Mouse (Mus musculus): Measurements from ENCODE around the gene Tspan9. TPM values are rescaled to one million over a fixed set of nuclear protein-coding genes. Genes with fewer than 3 reads are reported as not detected.

Tspan9 gene
- polyA plus RNA-seq, 1 experiment: 107 TPM

DNA sequence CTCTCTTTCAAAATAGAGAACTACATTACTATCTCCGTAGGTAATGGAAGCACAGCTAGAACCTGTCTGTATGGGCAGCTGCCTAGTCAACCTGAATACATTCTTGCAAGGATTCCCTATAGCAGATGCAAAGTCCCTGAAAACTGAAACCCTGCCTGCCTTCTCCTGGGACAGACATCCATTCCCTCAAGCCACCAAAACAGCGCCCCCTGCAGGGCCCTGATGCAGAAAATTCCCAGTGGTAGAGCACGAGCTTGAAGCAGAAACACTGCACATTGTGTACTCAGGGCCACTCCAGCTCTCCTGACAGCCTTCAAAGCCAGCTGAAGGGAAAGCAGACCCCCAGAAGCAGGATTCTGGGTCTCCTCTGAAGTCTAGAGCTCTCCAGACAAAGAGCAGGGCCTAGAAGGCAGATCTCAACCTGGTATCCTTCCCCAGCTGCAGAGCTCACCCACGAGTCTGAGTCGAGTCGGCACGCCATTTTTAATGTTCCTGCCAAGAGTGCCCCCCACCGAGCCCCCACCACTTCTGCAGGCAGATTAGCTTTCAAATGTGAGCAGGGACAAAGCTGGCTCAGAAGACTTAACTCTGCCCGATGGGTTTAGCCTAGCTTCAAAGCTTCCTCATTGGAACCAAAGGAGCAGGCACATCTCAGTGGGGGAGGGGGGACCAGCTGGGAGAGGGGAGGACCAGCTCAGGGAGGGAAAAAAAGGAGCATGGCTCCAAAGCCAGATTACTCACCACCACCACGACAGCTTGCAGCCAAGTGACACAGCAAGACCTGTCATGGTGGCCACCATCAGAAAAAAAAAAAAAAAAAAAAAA is 115.1 kb downstream of the Tspan9 start:
- DNase-seq: peak; percentile 21
- H3K4me1 ChIP-seq (ENCODE audit: control insufficient read depth, insufficient read depth, low read length): peaks cover 13% of the 10 kb centered on the region; the same call in 1 of the 2 replicates

DNA sequence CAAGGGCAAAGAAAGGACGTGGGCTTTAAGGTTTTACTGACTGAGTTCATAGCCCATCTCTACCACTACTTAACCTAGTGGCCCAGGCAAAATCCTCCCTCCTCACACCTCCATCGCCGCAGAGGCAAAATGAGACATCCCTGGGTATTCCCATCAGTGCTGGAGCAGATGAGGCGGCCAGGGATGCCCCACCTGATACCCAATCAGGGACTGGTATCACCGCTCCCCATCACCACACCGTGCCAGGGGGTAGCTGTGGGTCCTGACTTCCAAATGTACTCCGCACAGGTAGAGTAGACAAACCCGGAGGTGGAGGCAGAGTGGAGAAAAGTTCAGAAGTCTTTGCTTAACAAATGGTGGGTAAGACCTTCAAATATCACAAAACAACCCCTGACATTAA is 117.4 kb downstream of the Tspan9 start:
- DNase-seq: no peak
- Histone ChIP-seq H3K36me3 (ENCODE audit: control insufficient read depth, insufficient read depth, low read length) (no peaks in the 10 kb centered on the region), H3K4me1 (ENCODE audit: control insufficient read depth, insufficient read depth, low read length) (peaks cover 13% of the 10 kb centered on the region; the same call in 1 of the 2 replicates), H3K27ac (ENCODE audit: insufficient read depth, low read depth, low read length) (no peak overlapping the region), H3K4me3 (ENCODE audit: insufficient read depth, low read depth, low read length) (no peak overlapping the region), H3K27me3 (replicated peaks; ENCODE audit: control insufficient read depth, insufficient read depth, low read length) (no peaks in the 10 kb centered on the region)
- WGBS: 91% methylated on average over 8 of the region's 8 CpGs
- TF ChIP-seq CTCF (conservative IDR thresholded peaks at IDR 0.05; ENCODE audit: insufficient read depth, insufficient read length, low read depth, low read length) (no peak), POLR2A (IDR thresholded peaks at IDR 0.05; ENCODE audit: low read depth, low read length) (no peak)

More for the DNA sequence above, 115.1 kb downstream of the Tspan9 start:
- Histone ChIP-seq H3K4me3 (ENCODE audit: insufficient read depth, low read depth, low read length) (no peak overlapping the region), H3K36me3 (ENCODE audit: control insufficient read depth, insufficient read depth, low read length) (no peaks in the 10 kb centered on the region), H3K27me3 (replicated peaks; ENCODE audit: control insufficient read depth, insufficient read depth, low read length) (no peaks in the 10 kb centered on the region), H3K27ac (ENCODE audit: insufficient read depth, low read depth, low read length) (no peak overlapping the region)
- TF ChIP-seq CTCF (conservative IDR thresholded peaks at IDR 0.05; ENCODE audit: insufficient read depth, insufficient read length, low read depth, low read length) (peak; percentile 31; the same call in 1 of the 2 replicates), POLR2A (IDR thresholded peaks at IDR 0.05; ENCODE audit: low read depth, low read length) (no peak)
- WGBS: 64% methylated on average over 10 of the region's 10 CpGs

DNA sequence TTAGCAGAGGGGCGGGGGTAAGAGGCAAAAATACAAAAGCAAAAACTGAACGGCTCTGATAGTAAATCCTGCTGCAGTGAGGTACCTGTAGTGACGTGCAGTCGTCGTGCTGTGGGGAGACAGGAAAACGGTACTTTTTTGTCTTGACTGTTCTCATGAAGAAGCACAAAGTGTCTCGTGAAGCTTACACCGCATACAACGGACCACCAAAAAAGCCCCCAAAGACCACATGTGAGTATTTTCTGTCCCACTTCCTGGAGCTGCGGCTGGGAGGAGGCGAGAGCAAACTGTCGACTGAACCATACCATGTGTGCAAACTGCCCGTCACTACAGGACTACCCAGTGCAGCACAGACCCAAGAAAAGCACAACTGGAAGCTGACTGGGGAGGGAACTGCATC is 117.8 kb downstream of the Tspan9 start:
- H3K27me3 ChIP-seq (replicated peaks; ENCODE audit: control insufficient read depth, insufficient read depth, low read length): no peaks in the 10 kb centered on the region
- WGBS: 84% methylated on average over 13 of the region's 13 CpGs
- H3K4me1 ChIP-seq (ENCODE audit: control insufficient read depth, insufficient read depth, low read length): peaks cover 13% of the 10 kb centered on the region; the same call in 1 of the 2 replicates
- no peak for TF ChIP-seq POLR2A (IDR thresholded peaks at IDR 0.05; ENCODE audit: low read depth, low read length)
- TF ChIP-seq CTCF (conservative IDR thresholded peaks at IDR 0.05; ENCODE audit: insufficient read depth, insufficient read length, low read depth, low read length): no peak
- DNase-seq: no peak
- H3K4me3 ChIP-seq (ENCODE audit: insufficient read depth, low read depth, low read length): no peak overlapping the region
- H3K27ac ChIP-seq (ENCODE audit: insufficient read depth, low read depth, low read length): no peak overlapping the region
- H3K36me3 ChIP-seq (ENCODE audit: control insufficient read depth, insufficient read depth, low read length): no peaks in the 10 kb centered on the region

DNA sequence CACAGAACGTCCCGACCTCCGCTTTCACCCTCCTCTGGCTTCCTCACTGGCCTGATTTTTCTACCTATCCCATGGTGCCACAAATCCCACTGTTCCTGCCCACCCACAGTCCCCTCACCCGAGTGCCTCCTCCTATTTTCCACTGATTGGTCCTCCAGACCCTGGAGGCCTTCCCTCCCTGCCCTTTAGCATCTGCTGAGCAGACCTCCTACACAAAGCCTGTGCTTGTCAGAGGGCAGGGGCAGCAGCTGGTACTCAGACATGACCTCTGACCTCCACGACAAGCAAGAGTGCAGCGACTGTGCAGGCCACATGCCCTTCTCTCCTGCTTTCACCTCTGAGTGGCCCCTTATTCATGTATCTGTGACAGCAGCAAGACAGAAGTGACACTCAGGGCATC is 121.2 kb downstream of the Tspan9 start:
- WGBS: 65% methylated on average over 6 of the region's 6 CpGs
- DNase-seq: no peak
- H3K27ac ChIP-seq (ENCODE audit: insufficient read depth, low read depth, low read length): no peak overlapping the region
- no peaks in the 10 kb centered on the region for H3K4me1 ChIP-seq (ENCODE audit: control insufficient read depth, insufficient read depth, low read length)
- TF ChIP-seq POLR2A (IDR thresholded peaks at IDR 0.05; ENCODE audit: low read depth, low read length) (no peak), CTCF (conservative IDR thresholded peaks at IDR 0.05; ENCODE audit: insufficient read depth, insufficient read length, low read depth, low read length) (no peak)
- no peaks in the 10 kb centered on the region for H3K27me3 ChIP-seq (replicated peaks; ENCODE audit: control insufficient read depth, insufficient read depth, low read length)
- no peak overlapping the region for H3K4me3 ChIP-seq (ENCODE audit: insufficient read depth, low read depth, low read length)
- H3K36me3 ChIP-seq (ENCODE audit: control insufficient read depth, insufficient read depth, low read length): no peaks in the 10 kb centered on the region

DNA sequence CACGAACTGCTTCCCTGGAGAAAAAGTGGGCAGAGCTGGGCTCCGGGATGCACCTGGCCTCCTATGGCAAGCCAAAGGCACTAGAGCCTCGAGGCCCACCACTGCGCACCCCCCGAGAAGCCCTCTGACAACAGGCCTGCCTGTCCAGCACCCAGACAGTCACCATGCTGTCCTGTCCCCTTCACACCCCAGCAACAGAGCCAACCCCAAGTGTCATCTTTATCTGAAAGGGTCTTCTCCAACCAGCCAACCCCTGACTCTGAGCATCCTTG is 121.5 kb downstream of the Tspan9 start:
- Histone ChIP-seq H3K27ac (ENCODE audit: insufficient read depth, low read depth, low read length) (no peak overlapping the region), H3K27me3 (replicated peaks; ENCODE audit: control insufficient read depth, insufficient read depth, low read length) (no peaks in the 10 kb centered on the region), H3K4me3 (ENCODE audit: insufficient read depth, low read depth, low read length) (no peak overlapping the region), H3K4me1 (ENCODE audit: control insufficient read depth, insufficient read depth, low read length) (no peaks in the 10 kb centered on the region), H3K36me3 (ENCODE audit: control insufficient read depth, insufficient read depth, low read length) (no peaks in the 10 kb centered on the region)
- WGBS: 84% methylated on average over 5 of the region's 5 CpGs
- TF ChIP-seq POLR2A (IDR thresholded peaks at IDR 0.05; ENCODE audit: low read depth, low read length): no peak
- no peak for TF ChIP-seq CTCF (conservative IDR thresholded peaks at IDR 0.05; ENCODE audit: insufficient read depth, insufficient read length, low read depth, low read length)
- no peak for DNase-seq

DNA sequence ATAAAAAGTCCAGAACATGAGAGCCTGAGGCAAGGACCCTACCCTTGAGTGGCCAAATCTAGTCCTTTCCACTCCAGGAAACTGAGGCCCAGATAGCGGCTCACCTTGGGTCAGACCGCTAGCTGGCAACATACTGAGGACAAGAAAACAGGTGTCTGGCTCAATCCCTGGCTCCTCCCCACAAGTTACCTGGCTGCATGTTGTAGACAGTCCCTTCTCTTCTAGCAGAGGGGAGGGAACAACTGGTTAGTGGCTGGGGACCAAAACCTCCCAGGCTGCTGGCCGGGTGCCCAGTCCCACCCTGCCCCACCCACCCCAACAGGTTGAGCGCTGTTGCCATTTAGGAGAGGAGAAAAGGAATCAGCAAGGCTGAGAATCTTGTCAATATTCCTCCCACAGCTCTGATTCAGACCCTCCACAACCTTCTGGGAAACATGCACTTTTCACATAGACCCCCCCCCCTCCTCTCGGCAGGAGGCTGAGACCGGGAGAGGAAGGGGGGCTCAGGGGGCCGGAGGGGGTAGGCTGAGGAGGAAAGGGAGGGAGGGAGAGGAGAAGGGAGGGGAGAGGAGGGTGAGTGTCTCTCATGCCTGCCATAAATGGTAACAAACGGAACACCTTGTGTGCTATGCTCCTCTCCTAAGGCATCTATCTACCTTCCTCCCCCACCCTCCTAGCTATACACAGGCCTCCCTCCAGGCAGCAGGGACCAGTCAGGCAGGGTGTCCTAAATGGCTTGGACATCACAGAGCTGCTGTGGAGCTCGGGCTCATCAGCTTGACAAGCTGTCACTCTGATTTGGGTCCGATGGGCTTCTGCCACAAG is 122.1 kb downstream of the Tspan9 start:
- no peak overlapping the region for H3K4me3 ChIP-seq (ENCODE audit: insufficient read depth, low read depth, low read length)
- H3K27me3 ChIP-seq (replicated peaks; ENCODE audit: control insufficient read depth, insufficient read depth, low read length): no peaks in the 10 kb centered on the region
- no peak overlapping the region for H3K27ac ChIP-seq (ENCODE audit: insufficient read depth, low read depth, low read length)
- H3K4me1 ChIP-seq (ENCODE audit: control insufficient read depth, insufficient read depth, low read length): no peaks in the 10 kb centered on the region
- TF ChIP-seq POLR2A (IDR thresholded peaks at IDR 0.05; ENCODE audit: low read depth, low read length) (no peak), CTCF (conservative IDR thresholded peaks at IDR 0.05; ENCODE audit: insufficient read depth, insufficient read length, low read depth, low read length) (no peak)
- no peaks in the 10 kb centered on the region for H3K36me3 ChIP-seq (ENCODE audit: control insufficient read depth, insufficient read depth, low read length)
- DNase-seq: no peak
- WGBS: 45% methylated on average over 10 of the region's 10 CpGs

DNA sequence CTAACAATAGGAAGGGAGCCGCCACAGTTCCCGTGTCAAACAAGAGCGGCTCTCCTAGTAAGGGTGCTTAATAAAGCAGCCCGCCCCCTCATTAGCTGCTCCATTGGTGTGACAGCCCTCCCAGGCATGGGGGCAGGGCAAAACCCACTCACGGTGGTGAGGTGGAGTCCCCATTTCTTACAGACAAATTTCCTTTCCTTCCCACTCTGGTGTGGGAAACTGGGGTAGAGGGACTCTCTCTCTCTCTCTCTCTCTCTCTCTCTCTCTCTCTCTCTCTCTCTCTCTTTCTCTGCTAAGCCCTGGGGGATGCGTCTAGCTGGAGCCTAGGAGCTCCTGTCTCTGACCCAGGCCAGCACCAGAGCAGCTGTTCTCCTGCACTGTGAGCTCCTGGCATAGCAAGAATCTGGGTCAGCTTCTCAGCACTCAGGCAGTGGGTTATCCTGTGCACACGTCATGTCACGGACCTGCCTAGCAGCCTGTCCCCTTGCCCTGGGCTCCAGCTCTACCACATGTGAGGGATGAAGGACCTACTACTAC is 122.8 kb downstream of the Tspan9 start:
- no peak overlapping the region for H3K27ac ChIP-seq (ENCODE audit: insufficient read depth, low read depth, low read length)
- TF ChIP-seq POLR2A (IDR thresholded peaks at IDR 0.05; ENCODE audit: low read depth, low read length) (no peak), CTCF (conservative IDR thresholded peaks at IDR 0.05; ENCODE audit: insufficient read depth, insufficient read length, low read depth, low read length) (no peak)
- no peaks in the 10 kb centered on the region for H3K4me1 ChIP-seq (ENCODE audit: control insufficient read depth, insufficient read depth, low read length)
- H3K27me3 ChIP-seq (replicated peaks; ENCODE audit: control insufficient read depth, insufficient read depth, low read length): no peaks in the 10 kb centered on the region
- H3K36me3 ChIP-seq (ENCODE audit: control insufficient read depth, insufficient read depth, low read length): no peaks in the 10 kb centered on the region
- DNase-seq: no peak
- WGBS: 71% methylated on average over 8 of the region's 8 CpGs
- no peak overlapping the region for H3K4me3 ChIP-seq (ENCODE audit: insufficient read depth, low read depth, low read length)

All from kidney, adult 2 months (tissue).